Mouse (Mus musculus): ENCODE results near the gene Col6a6. TPM values are rescaled to one million over a fixed set of nuclear protein-coding genes. Genes with fewer than 3 reads are reported as not detected.

Gene Col6a6
- polyA plus RNA-seq, 1 experiment from 2014 or later, result 0.32 TPM

- WGBS, result 79% methylated on average over 4 of the region's 4 CpGs
- Histone ChIP-seq H3K4me2 (replicated peaks) (no peak overlapping the region), H3K9ac (no peak overlapping the region), H3K27ac (no peak overlapping the region), H3K9me3 (no peaks in the 10 kb centered on the region), H3K4me3 (no peak overlapping the region), H3K27me3 (replicated peaks) (no peaks in the 10 kb centered on the region), H3K4me1 (no peaks in the 10 kb centered on the region), H3K36me3 (no peaks in the 10 kb centered on the region)
- ATAC-seq (ENCODE audit: low FRiP score, low read depth), result no peak
Observed at GRCm38 (mm10) chr9:105794965-105795364, 33.0 kb downstream of the Col6a6 start.

- Histone ChIP-seq H3K36me3 (no peaks in the 10 kb centered on the region), H3K4me3 (no peak overlapping the region), H3K4me1 (no peaks in the 10 kb centered on the region), H3K27ac (no peak overlapping the region), H3K9ac (no peak overlapping the region), H3K27me3 (replicated peaks) (no peaks in the 10 kb centered on the region), H3K4me2 (replicated peaks) (no peak overlapping the region), H3K9me3 (no peaks in the 10 kb centered on the region)
- 85% methylated on average over 5 of the region's 5 CpGs for WGBS
- ATAC-seq (ENCODE audit: low FRiP score, low read depth), result no peak
Observed at GRCm38 (mm10) chr9:105791810-105792209, 36.1 kb downstream of the Col6a6 start.

- Histone ChIP-seq H3K9ac (no peak overlapping the region), H3K4me3 (no peak overlapping the region), H3K4me2 (replicated peaks) (no peak overlapping the region), H3K36me3 (no peaks in the 10 kb centered on the region), H3K27me3 (replicated peaks) (no peaks in the 10 kb centered on the region), H3K27ac (no peak overlapping the region), H3K9me3 (no peaks in the 10 kb centered on the region), H3K4me1 (no peaks in the 10 kb centered on the region)
- WGBS, result 76% methylated on average over 3 of the region's 3 CpGs
- no peak for ATAC-seq (ENCODE audit: low FRiP score, low read depth)
Observed at GRCm38 (mm10) chr9:105788203-105788602, 39.8 kb downstream of the Col6a6 start.

- no peak overlapping the region for H3K4me3 ChIP-seq
- no peak for ATAC-seq (ENCODE audit: low FRiP score, low read depth)
- 88% methylated on average over 11 of the region's 11 CpGs for WGBS
- H3K9me3 ChIP-seq, result no peaks in the 10 kb centered on the region
- H3K27ac ChIP-seq, result no peak overlapping the region
- no peaks in the 10 kb centered on the region for H3K27me3 ChIP-seq (replicated peaks)
- H3K4me2 ChIP-seq (replicated peaks), result no peak overlapping the region
- no peaks in the 10 kb centered on the region for H3K36me3 ChIP-seq
- H3K9ac ChIP-seq, result no peak overlapping the region
- H3K4me1 ChIP-seq, result no peaks in the 10 kb centered on the region
Observed at GRCm38 (mm10) chr9:105787800-105788199, 40.2 kb downstream of the Col6a6 start.

- no peaks in the 10 kb centered on the region for H3K36me3 ChIP-seq
- no peak overlapping the region for H3K27ac ChIP-seq
- no peaks in the 10 kb centered on the region for H3K27me3 ChIP-seq (replicated peaks)
- H3K4me3 ChIP-seq, result no peak overlapping the region
- H3K4me2 ChIP-seq (replicated peaks), result no peak overlapping the region
- 87% methylated on average over 4 of the region's 4 CpGs for WGBS
- H3K4me1 ChIP-seq, result no peaks in the 10 kb centered on the region
- H3K9ac ChIP-seq, result no peak overlapping the region
- ATAC-seq (ENCODE audit: low FRiP score, low read depth), result no peak
- H3K9me3 ChIP-seq, result no peaks in the 10 kb centered on the region
Observed at GRCm38 (mm10) chr9:105784026-105784425, 43.9 kb downstream of the Col6a6 start.

- no peak for ATAC-seq (ENCODE audit: low FRiP score, low read depth)
- H3K27me3 ChIP-seq (replicated peaks), result no peaks in the 10 kb centered on the region
- H3K27ac ChIP-seq, result no peak overlapping the region
- no peaks in the 10 kb centered on the region; the same call in 1 of the 2 replicates for H3K9me3 ChIP-seq
- no peak overlapping the region for H3K4me3 ChIP-seq
- 93% methylated on average over 15 of the region's 15 CpGs for WGBS
- no peak overlapping the region for H3K9ac ChIP-seq
- H3K4me2 ChIP-seq (replicated peaks), result no peak overlapping the region
- no peaks in the 10 kb centered on the region for H3K4me1 ChIP-seq
- no peaks in the 10 kb centered on the region for H3K36me3 ChIP-seq
Observed at GRCm38 (mm10) chr9:105780696-105781095, 47.3 kb downstream of the Col6a6 start.

- Histone ChIP-seq H3K4me1 (no peaks in the 10 kb centered on the region), H3K4me3 (no peak overlapping the region), H3K9me3 (no peaks in the 10 kb centered on the region; the same call in 1 of the 2 replicates), H3K9ac (no peak overlapping the region), H3K36me3 (no peaks in the 10 kb centered on the region), H3K4me2 (replicated peaks) (no peak overlapping the region), H3K27ac (no peak overlapping the region), H3K27me3 (replicated peaks) (no peaks in the 10 kb centered on the region)
- 92% methylated on average over 6 of the region's 6 CpGs for WGBS
- ATAC-seq (ENCODE audit: low FRiP score, low read depth), result no peak
Observed at GRCm38 (mm10) chr9:105778741-105779140, 49.2 kb downstream of the Col6a6 start.

GRCm38 (mm10) chr9:105774878-105775277, 53.1 kb downstream of the Col6a6 start:
- Histone ChIP-seq H3K9me3 (no peaks in the 10 kb centered on the region; the same call in 1 of the 2 replicates), H3K27ac (no peak overlapping the region), H3K4me2 (replicated peaks) (no peak overlapping the region), H3K9ac (no peak overlapping the region), H3K4me3 (no peak overlapping the region), H3K36me3 (no peaks in the 10 kb centered on the region), H3K27me3 (replicated peaks) (no peaks in the 10 kb centered on the region), H3K4me1 (peaks cover 6% of the 10 kb centered on the region; the same call in 1 of the 2 replicates)
- no peak for ATAC-seq (ENCODE audit: low FRiP score, low read depth)
- 90% methylated on average over 7 of the region's 7 CpGs for WGBS

- Histone ChIP-seq H3K4me1 (peaks cover 6% of the 10 kb centered on the region; the same call in 1 of the 2 replicates), H3K4me3 (no peak overlapping the region), H3K9me3 (no peaks in the 10 kb centered on the region; the same call in 1 of the 2 replicates), H3K27ac (no peak overlapping the region), H3K36me3 (no peaks in the 10 kb centered on the region), H3K27me3 (replicated peaks) (no peaks in the 10 kb centered on the region), H3K4me2 (replicated peaks) (no peak overlapping the region), H3K9ac (no peak overlapping the region)
- 90% methylated on average over 19 of the region's 19 CpGs for WGBS
- ATAC-seq (ENCODE audit: low FRiP score, low read depth), result no peak
Observed at GRCm38 (mm10) chr9:105774321-105774720, 53.6 kb downstream of the Col6a6 start.

GRCm38 (mm10) chr9:105771380-105771779, 56.6 kb downstream of the Col6a6 start:
- H3K4me2 ChIP-seq (replicated peaks), result no peak overlapping the region

GRCm38 (mm10) chr9:105770690-105771089, 57.3 kb downstream of the Col6a6 start:
- peaks cover 6% of the 10 kb centered on the region; the same call in 1 of the 2 replicates for H3K4me1 ChIP-seq
- H3K9ac ChIP-seq, result no peak overlapping the region
- no peaks in the 10 kb centered on the region for H3K27me3 ChIP-seq (replicated peaks)
- no peak overlapping the region for H3K27ac ChIP-seq
- H3K36me3 ChIP-seq, result no peaks in the 10 kb centered on the region
- WGBS, result 71% methylated on average over 7 of the region's 7 CpGs
- no peak overlapping the region for H3K4me3 ChIP-seq
- no peak overlapping the region for H3K4me2 ChIP-seq (replicated peaks)
- no peaks in the 10 kb centered on the region for H3K9me3 ChIP-seq
- ATAC-seq (ENCODE audit: low FRiP score, low read depth), result no peak

More at GRCm38 (mm10) chr9:105771380-105771779, 56.6 kb downstream of the Col6a6 start:
- H3K9ac ChIP-seq, result no peak overlapping the region
- no peaks in the 10 kb centered on the region for H3K27me3 ChIP-seq (replicated peaks)
- 86% methylated on average over 3 of the region's 3 CpGs for WGBS
- no peak for ATAC-seq (ENCODE audit: low FRiP score, low read depth)
- no peak overlapping the region for H3K4me3 ChIP-seq
- no peaks in the 10 kb centered on the region for H3K9me3 ChIP-seq
- H3K27ac ChIP-seq, result no peak overlapping the region
- H3K36me3 ChIP-seq, result no peaks in the 10 kb centered on the region
- peaks cover 6% of the 10 kb centered on the region; the same call in 1 of the 2 replicates for H3K4me1 ChIP-seq

- no peak for ATAC-seq (ENCODE audit: low FRiP score, low read depth)
- no peak overlapping the region for H3K4me3 ChIP-seq
- 70% methylated on average over 2 of the region's 2 CpGs for WGBS
- no peaks in the 10 kb centered on the region for H3K9me3 ChIP-seq
- no peaks in the 10 kb centered on the region for H3K36me3 ChIP-seq
- H3K27ac ChIP-seq, result no peak overlapping the region
- H3K4me1 ChIP-seq, result peaks cover 6% of the 10 kb centered on the region; the same call in 1 of the 2 replicates
- H3K27me3 ChIP-seq (replicated peaks), result no peaks in the 10 kb centered on the region
- H3K4me2 ChIP-seq (replicated peaks), result no peak overlapping the region
- no peak overlapping the region for H3K9ac ChIP-seq
Observed at GRCm38 (mm10) chr9:105765891-105766290, 62.1 kb downstream of the Col6a6 start.

GRCm38 (mm10) chr9:105764681-105765080, 63.3 kb downstream of the Col6a6 start:
- H3K4me3 ChIP-seq, result no peak overlapping the region
- H3K27ac ChIP-seq, result no peak overlapping the region
- no peak overlapping the region for H3K4me2 ChIP-seq (replicated peaks)
- no peaks in the 10 kb centered on the region for H3K36me3 ChIP-seq
- H3K27me3 ChIP-seq (replicated peaks), result no peaks in the 10 kb centered on the region
- no peak for ATAC-seq (ENCODE audit: low FRiP score, low read depth)
- no peaks in the 10 kb centered on the region for H3K9me3 ChIP-seq
- whole genome bisulfite sequencing, result 83% methylated on average over 5 of the region's 5 CpGs
- H3K4me1 ChIP-seq, result no peaks in the 10 kb centered on the region
- no peak overlapping the region for H3K9ac ChIP-seq
